Mouse (Mus musculus) adrenal gland, postnatal 36 days (tissue): Measurements from ENCODE around the gene Gm3404. TPM values are rescaled to one million over a fixed set of nuclear protein-coding genes. Genes with fewer than 3 reads are reported as not detected.
"Not testable (repeated sequence)": the region's sequence is repeated elsewhere in the genome, so short reads cannot be mapped to it uniquely, and the experiment has no call there.

Experiments
- DNase-seq, 2 experiments: peaks; one replicate each; pipeline ENCODE4 v3.0.0; 2021; ENCODE audit warnings: mixed read lengths in 1 of 2
- long read RNA-seq, 2 experiments: library from polyadenylated mRNA; stranded (forward); transcript quantifications; one replicate each; pipeline ENCODE4 v2.0.0; 2021; ENCODE audit warnings: borderline sequencing depth in 2 of 2
- total RNA-seq, 2 experiments: library from RNA; stranded (reverse); gene quantifications; 2 replicates each; pipeline ENCODE4 v1.2.3; 2021

Gene Gm3404
- total RNA-seq = not detected
- long read RNA-seq, experiment 1 = 0 reads
- long read RNA-seq, experiment 2 = 0 reads

- DNase-seq = not testable (repeated sequence)
Measured at GRCm38 (mm10) chr5:146525501-146525900, at the start of gene Gm3404. Gene Gm3404 (plus strand): TSS chr5:146525801.

DNA sequence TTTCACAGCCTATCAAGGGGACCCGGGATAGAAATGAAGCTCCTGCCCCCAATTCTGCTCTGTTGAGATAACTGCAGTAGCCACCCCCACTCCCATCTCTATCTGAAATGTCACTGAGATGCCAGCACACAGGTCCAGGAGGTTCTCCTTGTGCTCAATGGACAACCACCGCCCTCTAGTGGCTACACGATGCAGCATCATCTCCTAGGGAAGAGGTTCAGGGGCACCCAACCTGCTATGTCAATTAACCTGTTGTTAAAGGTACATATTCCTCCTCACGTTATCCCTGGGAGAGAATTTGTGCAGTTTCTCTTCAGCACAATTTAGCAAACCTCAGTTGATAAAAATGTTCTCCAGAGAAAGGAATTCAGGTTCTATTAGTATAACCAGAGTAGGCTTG lies 46.0 kb upstream of the Gm3404 start:
- peak; percentile 45 to 58 for DNase-seq

DNA sequence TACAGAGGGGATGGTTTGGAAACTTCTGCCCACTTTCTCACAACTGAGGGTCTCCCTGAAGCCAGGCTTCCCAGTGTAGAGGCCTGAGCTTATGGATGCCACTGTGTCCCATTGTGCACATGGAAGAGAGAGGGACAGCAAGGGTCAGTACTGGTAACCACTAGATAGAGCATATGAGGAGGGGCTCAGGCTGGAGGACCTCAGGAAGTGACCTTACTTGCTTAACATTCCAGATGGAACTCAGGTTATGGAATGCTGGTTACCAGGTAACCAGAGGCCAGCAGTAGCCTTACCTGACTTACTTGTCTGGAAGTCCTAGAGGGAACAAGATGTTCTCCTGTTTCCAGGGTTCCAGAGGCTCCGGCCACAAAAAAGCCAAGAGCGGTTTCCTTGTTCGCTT lies 43.9 kb upstream of the Gm3404 start, which contains the start of gene Gm6408:
Gm6408 (plus strand) TSS at position 301 of the 400 bp plus-strand sequence.
- not testable (repeated sequence) for DNase-seq

DNA sequence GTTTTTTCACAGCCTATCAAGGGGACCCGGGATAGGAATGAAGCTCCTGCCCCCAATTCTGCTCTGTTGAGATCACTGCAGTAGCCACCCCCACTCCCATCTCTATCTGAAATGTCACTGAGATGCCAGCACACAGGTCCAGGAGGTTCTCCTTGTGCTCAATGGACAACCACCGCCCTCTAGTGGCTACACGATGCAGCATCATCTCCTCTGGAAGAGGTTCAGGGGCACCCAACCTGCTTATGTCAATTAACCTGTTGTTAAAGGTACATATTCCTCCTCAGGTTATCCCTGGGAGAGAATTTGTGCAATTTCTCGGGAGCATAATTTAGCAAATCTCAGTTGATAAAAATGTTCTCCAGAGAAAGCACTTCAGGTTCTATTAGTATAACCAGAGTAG lies 36.6 kb upstream of the Gm3404 start:
- peak; percentile 47 to 51 for DNase-seq

DNA sequence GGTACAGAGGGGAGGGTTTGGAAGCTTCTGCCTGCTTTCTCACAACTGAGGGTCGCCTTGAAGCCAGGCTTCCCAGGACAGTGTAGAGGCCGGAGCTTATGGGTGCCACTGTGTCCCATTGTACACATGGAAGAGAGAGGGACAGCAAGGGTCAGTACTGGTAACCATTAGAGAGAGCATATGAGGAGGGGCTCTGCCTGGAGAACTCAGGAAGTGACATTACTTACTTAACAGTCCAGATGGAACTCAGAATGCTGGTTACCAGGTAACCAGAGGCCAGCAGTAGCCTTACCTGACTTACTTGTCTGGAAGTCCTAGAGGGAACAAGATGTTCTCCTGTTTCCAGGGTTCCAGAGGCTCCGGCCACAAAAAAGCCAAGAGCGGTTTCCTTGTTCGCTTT lies 34.5 kb upstream of the Gm3404 start, which contains the start of gene Gm6370:
Gm6370 (plus strand) TSS at position 301 of the 400 bp plus-strand sequence.
- not testable (repeated sequence) for DNase-seq

DNA sequence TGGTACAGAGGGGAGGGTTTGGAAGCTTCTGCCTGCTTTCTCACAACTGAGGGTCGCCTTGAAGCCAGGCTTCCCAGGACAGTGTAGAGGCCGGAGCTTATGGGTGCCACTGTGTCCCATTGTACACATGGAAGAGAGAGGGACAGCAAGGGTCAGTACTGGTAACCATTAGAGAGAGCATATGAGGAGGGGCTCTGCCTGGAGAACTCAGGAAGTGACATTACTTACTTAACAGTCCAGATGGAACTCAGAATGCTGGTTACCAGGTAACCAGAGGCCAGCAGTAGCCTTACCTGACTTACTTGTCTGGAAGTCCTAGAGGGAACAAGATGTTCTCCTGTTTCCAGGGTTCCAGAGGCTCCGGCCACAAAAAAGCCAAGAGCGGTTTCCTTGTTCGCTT lies 23.5 kb upstream of the Gm3404 start, which contains the start of gene 4930449I24Rik:
4930449I24Rik (plus strand) TSS at position 301 of the 400 bp plus-strand sequence.
- not testable (repeated sequence) for DNase-seq

- DNase-seq = not testable (repeated sequence)
Measured at GRCm38 (mm10) chr5:146513823-146514222, 11.8 kb upstream of the Gm3404 start, which contains the start of gene Gm3402. Gene Gm3402 (plus strand): TSS chr5:146514123.

- DNase-seq = not testable (repeated sequence)
Measured at GRCm38 (mm10) chr5:146537347-146537746, 11.7 kb downstream of the Gm3404 start, which contains the start of gene Gm3409. Gene Gm3409 (plus strand): TSS chr5:146537647.

GRCm38 (mm10) chr5:146555836-146556235 lies 30.2 kb downstream of the Gm3404 start, which contains the start of gene Gm3415:
Gene Gm3415 (plus strand): TSS chr5:146556136.
- not testable (repeated sequence) for DNase-seq

DNA sequence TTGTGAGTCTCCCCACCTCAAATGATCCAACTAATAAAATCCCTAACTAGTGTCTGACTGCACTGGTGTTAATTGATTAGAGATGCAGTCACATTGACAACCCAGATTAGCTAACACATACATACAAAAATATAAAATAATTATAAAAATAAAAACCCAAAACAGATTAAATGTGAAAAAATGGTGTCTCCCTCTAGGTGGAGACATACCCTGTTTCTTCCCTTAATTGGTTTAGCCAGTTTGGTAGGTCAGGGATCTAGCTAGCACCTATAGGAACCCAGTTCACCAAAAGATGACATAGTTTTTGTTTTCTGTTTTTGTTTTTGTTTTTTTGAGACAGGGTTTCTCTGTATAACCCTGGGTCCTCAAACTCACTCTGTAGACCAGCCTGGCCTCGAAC lies 38.7 kb downstream of the Gm3404 start:
- DNase-seq = no peak

DNA sequence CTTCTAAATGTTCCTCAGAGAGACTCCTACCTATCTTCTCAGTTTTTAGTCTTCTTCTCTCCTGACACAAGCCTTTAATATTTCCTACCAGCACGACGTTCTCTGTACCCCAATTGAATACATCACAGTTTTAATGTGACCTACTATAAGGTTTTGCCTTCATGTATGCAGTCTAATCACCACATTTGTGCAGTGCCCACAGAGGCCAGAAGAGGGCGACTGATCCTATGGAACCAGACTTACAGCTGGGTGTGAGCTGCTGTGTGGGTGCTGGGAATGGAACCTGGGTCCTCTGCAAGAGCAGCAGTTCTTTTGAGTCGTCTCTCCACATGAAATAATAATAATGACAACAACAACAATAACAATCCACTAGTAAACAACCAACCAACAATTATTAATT lies 41.5 kb downstream of the Gm3404 start:
- DNase-seq = no peak

DNA sequence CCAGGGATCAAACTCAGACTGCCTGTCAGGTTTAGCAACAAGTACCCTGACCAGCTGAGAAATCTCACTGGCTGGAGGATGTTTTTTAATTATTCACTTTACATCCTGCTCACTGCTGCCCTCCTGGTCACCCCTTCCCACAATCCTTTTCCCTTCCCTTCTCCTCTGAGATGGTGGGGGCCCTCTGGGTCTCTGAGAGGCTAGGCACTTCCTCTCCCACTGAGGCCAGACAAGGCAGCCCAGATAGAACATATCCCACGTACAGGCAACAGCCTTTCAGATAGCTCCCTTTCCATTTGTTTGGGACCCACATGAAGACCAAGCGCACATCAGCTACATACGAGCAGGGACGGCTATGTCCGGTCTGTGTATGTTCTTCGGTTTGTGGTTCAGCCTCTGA lies 44.6 kb downstream of the Gm3404 start:
- not testable (repeated sequence) for DNase-seq

GRCm38 (mm10) chr5:146571830-146572734 lies 46.5 kb downstream of the Gm3404 start:
- not testable (repeated sequence) for DNase-seq

- DNase-seq = not testable (repeated sequence)
Measured at GRCm38 (mm10) chr5:146572735-146573042, 47.1 kb downstream of the Gm3404 start.

- no peak for DNase-seq
Measured at GRCm38 (mm10) chr5:146576668-146577067, 51.1 kb downstream of the Gm3404 start.

Other genes with a start within 250 kb of the Gm3404 start
- gene Wasf3, start 140.8 kb upstream of the Gm3404 start, total RNA-seq = 10 to 100 TPM; 29.4 to 32.2 TPM
- gene Gm6408, start 43.8 kb upstream of the Gm3404 start, total RNA-seq = not detected
- gene Gm6370, start 34.4 kb upstream of the Gm3404 start, total RNA-seq = not detected
- gene 4930449I24Rik, start 23.4 kb upstream of the Gm3404 start, total RNA-seq = not detected
- not detected for gene Gm3402, start 11.7 kb upstream of the Gm3404 start, total RNA-seq
- gene Gm3409, start 11.8 kb downstream of the Gm3404 start, total RNA-seq = not detected
- gene Gm3415, start 30.3 kb downstream of the Gm3404 start, total RNA-seq = not detected
- gene Gpr12, start 59.4 kb downstream of the Gm3404 start, total RNA-seq = not detected